Mouse (Mus musculus) CD4-positive, CD25-positive, alpha-beta regulatory T cell, adult 4 months (primary cell): Measurements from ENCODE around the gene Cryl1. TPM values are rescaled to one million over a fixed set of nuclear protein-coding genes. Genes with fewer than 3 reads are reported as not detected.

ENCODE experiments used
- ATAC-seq: one replicate; pipeline ENCODE4 v1.8.0; 2017
- polyA plus RNA-seq, 2 experiments: library from polyadenylated mRNA; unstranded; fragments of 100-300 nt; shearing (Covaris generic); gene quantifications; one replicate each; pipeline ENCODE4 v1.2.1; 2017

Cryl1 gene
- polyA plus RNA-seq, 2 experiments from 2014 or later, result 19.0 to 33.0 TPM

DNA sequence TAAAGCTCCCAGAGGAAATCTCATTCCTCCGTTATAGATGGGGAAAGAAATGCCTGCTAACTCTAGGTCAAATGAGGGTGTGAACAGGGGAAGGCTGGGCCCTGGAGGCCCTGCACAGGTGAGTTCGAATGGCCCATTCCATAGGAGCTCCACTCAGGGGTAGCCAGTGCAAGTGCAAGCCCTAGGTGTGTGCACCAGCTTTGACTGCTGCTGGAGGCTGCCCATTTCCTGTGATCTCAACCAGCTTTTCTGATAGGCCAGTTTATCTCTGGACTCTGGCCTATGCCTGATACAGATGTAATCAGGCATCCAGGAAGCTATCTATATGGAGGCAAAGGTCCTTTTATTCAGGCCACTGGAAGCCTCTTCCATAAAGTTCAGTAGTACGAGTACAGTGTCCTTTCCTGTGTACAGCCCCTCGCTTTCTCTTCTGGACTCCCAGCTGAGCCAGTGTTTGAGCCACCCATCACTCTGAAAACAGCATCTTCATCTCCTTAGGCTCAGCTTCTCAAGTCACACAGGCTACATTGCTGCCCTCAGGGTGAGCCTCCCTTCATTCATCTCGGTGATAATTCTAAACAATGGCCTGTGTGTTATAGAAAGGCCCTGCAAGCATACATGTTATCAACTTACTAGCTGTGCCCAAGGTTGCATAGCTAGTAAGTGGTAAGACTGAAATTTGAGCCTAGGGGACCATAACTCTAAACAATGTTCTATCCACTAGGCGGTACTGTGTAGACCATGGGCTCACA lies 167.9 kb downstream of the Cryl1 start:
- no peak for ATAC-seq

Other genes with a start within 250 kb of the Cryl1 start
- 1 to 10 TPM; 3.1 to 7.1 TPM for gene Ift88, start 25.5 kb upstream of the Cryl1 start, polyA plus RNA-seq
- gene Il17d, start 126.2 kb upstream of the Cryl1 start, polyA plus RNA-seq, result not detected
- gene Eef1akmt1, start 173.1 kb upstream of the Cryl1 start, polyA plus RNA-seq, result 100 to 1,000 TPM; 125 to 131 TPM